Mouse (Mus musculus) cerebellum, adult 2 months (tissue): Measurements from ENCODE around the gene Gm5150. TPM values are rescaled to one million over a fixed set of nuclear protein-coding genes. Genes with fewer than 3 reads are reported as not detected.
"Not testable (repeated sequence)": the region's sequence is repeated elsewhere in the genome, so short reads cannot be mapped to it uniquely, and the experiment has no call there.

Experiments used
- DNase-seq, 2 experiments: peaks; one replicate each; pipeline ENCODE4 v3.0.0; 2021
- H3K27ac ChIP-seq: fragments of 200-500 bp; 2 replicates; pipeline ENCODE4 v1.5.1; 2012; ENCODE audit warnings: low read length, control low read depth, inconsistent platforms; ENCODE audit not compliant: insufficient read depth
- H3K27me3 ChIP-seq: fragments of 200-500 bp; 2 replicates; pipeline ENCODE4 v1.6.1; 2012; ENCODE audit warnings: inconsistent platforms, mild to moderate bottlenecking, low read length, moderate library complexity; ENCODE audit not compliant: control insufficient read depth, insufficient read depth
- H3K4me1 ChIP-seq: fragments of 200-500 bp; 2 replicates; pipeline ENCODE4 v1.6.1; 2011; ENCODE audit warnings: low read length; ENCODE audit not compliant: control insufficient read depth, insufficient read depth
- H3K4me3 ChIP-seq: fragments of 200-500 bp; replicated peaks from 2 replicates; pipeline ENCODE3; 2011; ENCODE audit warnings: mild to moderate bottlenecking, low read depth, low read length, control low read depth; ENCODE audit not compliant: insufficient read depth
- CTCF ChIP-seq: fragments of 200-500 bp; IDR thresholded peaks from 2 replicates; pipeline ENCODE4 v1.5.1; 2011; ENCODE audit warnings: low read depth, mild to moderate bottlenecking, control low read depth, low read length, moderate library complexity, borderline replicate concordance; ENCODE audit not compliant: insufficient read depth
- POLR2A ChIP-seq: fragments of 200-500 bp; IDR thresholded peaks from 2 replicates; pipeline ENCODE4 v1.6.1; 2011; ENCODE audit warnings: low read length, control low read depth, borderline replicate concordance; ENCODE audit not compliant: insufficient read depth
- WGBS: fragments of 180-500 bp; shearing (Covaris S2); methylation state at CpG from one replicate; pipeline ENCODE4 v1.1.7; 2018; 5-methylcytosine and 5-hydroxymethylcytosine counted together
- polyA plus RNA-seq: library from polyadenylated mRNA; depleted of rRNA; stranded (reverse); fragments of >200 nt; gene quantifications from 2 replicates; pipeline ENCODE4 v1.2.3, GENCODE M21; 2012; rRNA removed

Gene Gm5150
- polyA plus RNA-seq: not detected in 2 replicates

GRCm38 (mm10) chr3:16006215-16006614 is at the start of gene Gm5150:
Gene Gm5150 (minus strand): TSS chr3:16006437.
- Histone ChIP-seq H3K27me3 (no peaks in the 10 kb centered on the region), H3K4me3 (no peak within 1 kb of the TSS), H3K4me1 (no peaks in the 10 kb centered on the region), H3K27ac (no peak within 1 kb of the TSS)
- WGBS: 97% methylated on average over 2 of the region's 2 CpGs
- no peak for DNase-seq
- no peak for TF ChIP-seq POLR2A
- TF ChIP-seq CTCF: no peak

DNA sequence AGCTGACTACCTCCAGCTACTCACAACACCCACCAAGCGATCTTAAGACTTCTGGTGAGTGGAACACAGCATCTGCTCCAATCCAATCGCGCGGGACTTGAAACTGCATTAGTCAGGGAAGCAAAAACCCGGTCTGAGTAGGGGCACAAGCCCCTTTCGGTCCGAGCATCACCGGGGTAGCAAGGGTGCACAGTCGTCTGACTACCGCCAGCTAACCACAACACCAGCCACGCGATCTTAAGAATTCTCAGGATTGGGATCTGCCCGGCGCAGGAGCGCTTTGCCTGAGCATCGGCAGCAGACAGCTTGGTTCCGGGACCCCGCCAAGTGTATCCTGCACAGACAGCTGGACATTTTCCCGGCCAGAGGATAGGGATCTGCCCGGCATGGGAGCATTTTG is 45.5 kb upstream of the Gm5150 start:
- H3K27me3 ChIP-seq, H3K4me3 ChIP-seq, H3K4me1 ChIP-seq, H3K27ac ChIP-seq, DNase-seq: not testable (repeated sequence)
- 84% methylated on average over 20 of the region's 20 CpGs for WGBS

DNA sequence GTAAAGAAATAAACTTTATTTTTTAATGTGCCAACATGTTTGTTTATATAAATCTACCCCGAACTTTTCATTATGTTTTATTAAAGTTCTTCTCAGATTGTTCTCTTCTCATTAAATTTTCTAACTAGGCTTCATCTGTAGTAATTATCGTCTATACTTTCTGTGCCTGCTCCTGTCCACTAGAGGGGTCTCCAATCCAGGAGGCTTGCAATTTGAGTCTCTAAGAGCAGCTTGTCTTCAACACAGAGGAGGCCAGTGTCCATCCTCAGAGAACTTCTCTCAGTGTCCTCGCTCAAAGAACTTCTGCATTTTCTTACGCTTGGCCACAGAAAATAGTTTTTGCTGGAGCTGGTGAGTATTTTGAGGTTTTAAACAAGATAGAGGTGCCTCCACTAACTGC is 41.1 kb upstream of the Gm5150 start:
- DNase-seq: no peak
- Histone ChIP-seq H3K4me1 (no peaks in the 10 kb centered on the region), H3K27ac (no peak overlapping the region), H3K4me3 (no peak overlapping the region), H3K27me3 (no peaks in the 10 kb centered on the region)
- WGBS: 65% methylated on average over 4 of the region's 4 CpGs
- TF ChIP-seq POLR2A (no peak), CTCF (no peak)

DNA sequence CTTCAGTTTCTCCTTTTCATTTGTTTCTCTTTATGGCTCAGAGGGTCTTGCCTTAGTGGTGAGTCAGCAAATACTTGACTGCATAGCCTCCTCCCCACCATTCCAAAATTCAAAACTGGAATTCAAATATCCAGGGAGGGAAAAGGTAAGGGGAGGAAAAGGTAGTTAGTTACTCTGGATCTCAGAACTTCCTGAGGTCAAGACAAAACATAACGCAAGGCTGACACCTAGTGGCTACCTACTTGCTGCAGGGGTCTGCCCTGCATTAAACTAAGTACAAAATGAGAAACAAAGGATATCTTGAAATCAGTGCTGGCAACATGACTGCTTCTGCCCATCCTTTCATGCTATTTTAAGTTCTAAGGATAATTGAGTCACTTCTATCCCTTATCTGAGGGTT is 37.1 kb upstream of the Gm5150 start:
- TF ChIP-seq POLR2A (no peak), CTCF (no peak; the same call in 1 of the 2 replicates)
- 12% methylated on average over 1 of the region's 1 CpGs for WGBS
- no peak for DNase-seq
- H3K4me1 ChIP-seq: no peaks in the 10 kb centered on the region
- no peak overlapping the region for H3K4me3 ChIP-seq
- no peak overlapping the region for H3K27ac ChIP-seq
- no peaks in the 10 kb centered on the region for H3K27me3 ChIP-seq

DNA sequence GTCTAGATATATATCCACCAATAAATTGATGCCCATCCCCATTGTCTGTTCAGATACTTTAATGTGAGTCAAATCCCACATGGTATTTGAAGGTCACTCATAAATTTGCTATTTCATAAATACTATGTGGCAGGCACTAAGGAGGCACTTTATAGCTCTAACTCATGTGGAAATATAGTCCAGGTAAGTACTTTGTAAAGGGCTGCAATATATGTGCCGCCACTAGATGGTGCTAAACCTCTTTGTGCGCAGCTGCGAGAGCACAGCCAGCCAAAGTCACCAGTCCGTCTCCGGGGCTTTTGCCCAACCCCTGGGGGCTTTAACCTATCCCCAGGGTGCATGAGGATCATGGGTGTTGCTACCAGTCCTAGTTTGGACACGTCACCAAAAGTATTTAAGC is 18.8 kb upstream of the Gm5150 start:
- H3K27me3 ChIP-seq, H3K4me1 ChIP-seq, H3K4me3 ChIP-seq, H3K27ac ChIP-seq: not testable (repeated sequence)
- peak; percentile 8 to 16 for DNase-seq
- WGBS: 3% methylated on average over 6 of the region's 6 CpGs
- TF ChIP-seq CTCF: peak; percentile 23; the same call in 1 of the 2 replicates

GRCm38 (mm10) chr3:16022214-16022613 is 16.0 kb upstream of the Gm5150 start:
- Histone ChIP-seq H3K27me3 (no peaks in the 10 kb centered on the region), H3K4me3 (no peak overlapping the region), H3K4me1 (no peaks in the 10 kb centered on the region), H3K27ac (no peak overlapping the region)
- WGBS: 26% methylated on average over 1 of the region's 1 CpGs
- no peak for DNase-seq
- no peak for TF ChIP-seq CTCF
- no peak for TF ChIP-seq POLR2A

- 83% methylated on average over 2 of the region's 2 CpGs for WGBS
- H3K27ac ChIP-seq, H3K4me3 ChIP-seq, DNase-seq, H3K4me1 ChIP-seq, H3K27me3 ChIP-seq: not testable (repeated sequence)
These were observed 8.2 kb upstream of the Gm5150 start for GRCm38 (mm10) chr3:16014456-16014855.

GRCm38 (mm10) chr3:16007827-16008226 is 1.6 kb upstream of the Gm5150 start:
- no peaks in the 10 kb centered on the region for H3K27me3 ChIP-seq
- H3K27ac ChIP-seq: no peak overlapping the region
- DNase-seq: no peak
- no peak for TF ChIP-seq POLR2A
- TF ChIP-seq CTCF: no peak
- no peak overlapping the region for H3K4me3 ChIP-seq
- WGBS: 73% methylated on average over 1 of the region's 1 CpGs
- H3K4me1 ChIP-seq: no peaks in the 10 kb centered on the region
